Mouse (Mus musculus) cerebellum, postnatal 14 days (tissue): ENCODE data around the gene Chrna9.
A peak's percentile ranks its signal among the peaks of the same experiment; 100 is the strongest.

ENCODE experiments used
- DNase-seq, 2 experiments: peaks; one replicate each; pipeline ENCODE4 v3.0.0; 2021; ENCODE audit warnings: mixed read lengths in 2 of 2

Gene Chrna9

GRCm38 (mm10) chr5:65919904-65920303, 14.8 kb upstream of the Chrna9 start:
- no peak for DNase-seq

- no peak for DNase-seq
These were observed 13.9 kb upstream of the Chrna9 start for GRCm38 (mm10) chr5:65920701-65921426.

- DNase-seq = no peak
These were observed 13.1 kb upstream of the Chrna9 start for GRCm38 (mm10) chr5:65921477-65922138.

GRCm38 (mm10) chr5:65926666-65927065, 8.1 kb upstream of the Chrna9 start:
- no peak for DNase-seq

- DNase-seq = no peak
These were observed 5.6 kb upstream of the Chrna9 start for GRCm38 (mm10) chr5:65929162-65929561.

GRCm38 (mm10) chr5:65930171-65930570, 4.5 kb upstream of the Chrna9 start:
- DNase-seq = no peak

GRCm38 (mm10) chr5:65933258-65933657, 1.5 kb upstream of the Chrna9 start:
- no peak for DNase-seq

- DNase-seq = no peak
These were observed 957 bp upstream of the Chrna9 start for GRCm38 (mm10) chr5:65933764-65934163.

- DNase-seq = no peak
These were observed 2.4 kb downstream of the Chrna9 start for GRCm38 (mm10) chr5:65937011-65937726.

- DNase-seq = peak; percentile 86 to 91
These were observed 3.4 kb downstream of the Chrna9 start for GRCm38 (mm10) chr5:65937998-65938715.

GRCm38 (mm10) chr5:65941145-65941544, 6.4 kb downstream of the Chrna9 start:
- no peak for DNase-seq

GRCm38 (mm10) chr5:65949822-65950221, 15.1 kb downstream of the Chrna9 start:
- DNase-seq = no peak

- DNase-seq = no peak
These were observed 15.5 kb downstream of the Chrna9 start for GRCm38 (mm10) chr5:65950236-65950635.

GRCm38 (mm10) chr5:65950679-65951512, 16.2 kb downstream of the Chrna9 start:
- no peak for DNase-seq

GRCm38 (mm10) chr5:65951513-65951909, 16.8 kb downstream of the Chrna9 start:
- no peak for DNase-seq

GRCm38 (mm10) chr5:65954130-65955080, 19.7 kb downstream of the Chrna9 start:
- no peak for DNase-seq

GRCm38 (mm10) chr5:65955343-65956143, 20.8 kb downstream of the Chrna9 start:
- peak; percentile 74 to 83 for DNase-seq

- no peak for DNase-seq
These were observed 21.7 kb downstream of the Chrna9 start for GRCm38 (mm10) chr5:65956144-65957008.

- peak; percentile 51 to 59 for DNase-seq
These were observed 23.9 kb downstream of the Chrna9 start for GRCm38 (mm10) chr5:65958597-65958996.
